14 mouse cellular contexts compared by ENCODE assay signal in the genomic region with DNA sequence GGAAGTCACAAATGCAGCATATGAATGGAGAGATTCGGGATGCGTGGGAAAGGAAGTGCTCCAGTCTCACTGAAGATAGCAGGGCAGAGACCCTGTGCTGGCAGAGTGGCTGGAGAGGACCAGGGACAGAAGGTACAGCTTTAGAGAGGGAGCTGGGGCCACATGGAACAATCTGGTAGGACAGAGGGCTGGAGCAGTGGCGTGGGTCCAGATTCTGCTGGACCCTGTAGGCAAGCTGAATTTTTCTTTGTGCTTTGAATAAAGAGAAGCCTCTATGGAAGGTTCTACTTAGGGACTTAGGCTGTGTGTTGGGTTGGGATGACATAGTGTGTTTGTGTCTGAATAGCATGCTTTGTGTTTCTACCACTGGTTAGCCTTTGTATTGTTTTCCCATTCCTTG. TPM values are rescaled to one million over a fixed set of nuclear protein-coding genes. Genes with fewer than 3 reads are reported as not detected.
DNase-seq lines count a peak whose midpoint lies in the region; ATAC-seq and TF ChIP-seq lines count a peak whose summit lies in the region.
"Had no signal": no experiment of that assay in that cellular context is flagged by ENCODE, and none has a peak within 500 bp of the region (broad histone marks: within the 10 kb centered on the region; RNA-seq: fewer than 3 reads in every experiment).

No protein-coding gene starts in this region.

- H3K27me3 ChIP-seq in limb, embryonic 13.5 days = no peaks in the 10 kb centered on the region
- H3K27me3 ChIP-seq in limb, embryonic 10.5 days (ENCODE audit: low read depth, poor library complexity, severe bottlenecking) = no peaks in the 10 kb centered on the region
- H3K27me3 ChIP-seq in G1E (ENCODE audit: insufficient read depth, low read length) = no peaks in the 10 kb centered on the region
- H3K27me3 ChIP-seq in hindbrain, embryonic 11.5 days (ENCODE audit: control insufficient read depth, insufficient read depth, low read length) = no peaks in the 10 kb centered on the region
- H3K27me3 ChIP-seq: liver, embryonic 12.5 days had no signal

- peaks cover 16% of the 10 kb centered on the region for H3K4me1 ChIP-seq in limb, embryonic 13.5 days
- peaks cover 23% of the 10 kb centered on the region for H3K4me1 ChIP-seq in limb, embryonic 10.5 days
- H3K4me1 ChIP-seq in G1E (ENCODE audit: insufficient read depth, low read depth, low read length) = peaks cover 45% of the 10 kb centered on the region
- H3K4me1 ChIP-seq in hindbrain, embryonic 11.5 days (replicated peaks; ENCODE audit: control insufficient read depth, insufficient read depth, low read length) = no peaks in the 10 kb centered on the region

- intact Hi-C loops in heart, postnatal 14 days (cut with DNase I) = no loop called here

- peak; percentile 74 for DNase-seq in heart, adult 11 months
- DNase-seq in heart, postnatal 14 days = no peak
- DNase-seq in limb, embryonic 10.5 days (ENCODE audit: low spot score) = no peak
- no peak for DNase-seq in G1E (ENCODE audit: low spot score)
- DNase-seq in hindbrain, embryonic 11.5 days (ENCODE audit: low spot score) = no peak
- DNase-seq in embryo, embryonic 9.5 days (ENCODE audit: extremely low spot score) = no peak
- DNase-seq: kidney, adult 11 months; kidney, postnatal 4 days; lung, postnatal 14 days; retina, postnatal 1 day; thymus, adult 2 months had no signal

- H3K36me3 ChIP-seq in limb, embryonic 13.5 days = no peaks in the 10 kb centered on the region
- H3K36me3 ChIP-seq in limb, embryonic 10.5 days = no peaks in the 10 kb centered on the region
- H3K36me3 ChIP-seq in G1E (replicated peaks) = peaks cover 7% of the 10 kb centered on the region
- no peaks in the 10 kb centered on the region for H3K36me3 ChIP-seq in hindbrain, embryonic 11.5 days (ENCODE audit: control insufficient read depth, insufficient read depth, low read length)
- H3K36me3 ChIP-seq: liver, embryonic 12.5 days had no signal

- H3K9me3 ChIP-seq in limb, embryonic 13.5 days = no peaks in the 10 kb centered on the region
- no peaks in the 10 kb centered on the region for H3K9me3 ChIP-seq in limb, embryonic 10.5 days (replicated peaks)
- no peaks in the 10 kb centered on the region for H3K9me3 ChIP-seq in G1E (replicated peaks)
- no peaks in the 10 kb centered on the region for H3K9me3 ChIP-seq in hindbrain, embryonic 11.5 days (ENCODE audit: control insufficient read depth, low read length)
- H3K9me3 ChIP-seq: liver, embryonic 12.5 days had no signal

- no peak for ATAC-seq in limb, embryonic 13.5 days (ENCODE audit: low FRiP score, low read depth)
- ATAC-seq in G1E (ENCODE audit: extremely low read depth, insufficient number of reproducible peaks, low FRiP score, poor library complexity, severe bottlenecking) = no peak
- ATAC-seq in hindbrain, embryonic 11.5 days (ENCODE audit: low FRiP score) = no peak
- ATAC-seq: liver, embryonic 12.5 days had no signal

- 93% methylated on average over 3 of the region's 3 CpGs for WGBS in limb, embryonic 13.5 days
- 91% methylated on average over 3 of the region's 3 CpGs for WGBS in limb, embryonic 10.5 days
- WGBS in hindbrain, embryonic 11.5 days = 84% methylated on average over 3 of the region's 3 CpGs

- no peak overlapping the region for H3K9ac ChIP-seq in limb, embryonic 13.5 days
- peak overlapping the region; percentile 19; the same call in 1 of the 2 replicates for H3K9ac ChIP-seq in hindbrain, embryonic 11.5 days (ENCODE audit: low read depth, low read length)
- H3K9ac ChIP-seq: liver, embryonic 12.5 days had no signal

- peak overlapping the region; percentile 27; the same call in 1 of the 2 replicates for H3K4me2 ChIP-seq in limb, embryonic 13.5 days (replicated peaks)
- H3K4me2 ChIP-seq in hindbrain, embryonic 11.5 days (replicated peaks; ENCODE audit: low read depth, low read length) = no peak overlapping the region

- TF ChIP-seq CTCF in G1E (IDR thresholded peaks at IDR 0.05; ENCODE audit: low read depth, low read length) = no peak

- H3K4me3 ChIP-seq in limb, embryonic 13.5 days = no peak overlapping the region
- H3K4me3 ChIP-seq in limb, embryonic 10.5 days = no peak overlapping the region
- H3K4me3 ChIP-seq in G1E (ENCODE audit: low read depth, low read length) = peak overlapping the region; percentile 36
- no peak overlapping the region for H3K4me3 ChIP-seq in hindbrain, embryonic 11.5 days (ENCODE audit: low read depth, low read length)
- H3K4me3 ChIP-seq: liver, embryonic 12.5 days had no signal

- H3K27ac ChIP-seq in limb, embryonic 13.5 days = no peak overlapping the region
- no peak overlapping the region for H3K27ac ChIP-seq in limb, embryonic 10.5 days
- no peak overlapping the region for H3K27ac ChIP-seq in hindbrain, embryonic 11.5 days (ENCODE audit: low read depth, low read length)
- H3K27ac ChIP-seq: liver, embryonic 12.5 days had no signal

RNA-seq across cellular contexts. Expression of a gene that starts 1.9 kb away (rescaled TPM):
- 10 to 100 TPM; 11.8 to 12.2 TPM for total RNA-seq in heart, postnatal 14 days (2021)
- 28.6 and 29.3 TPM in 2 replicates for polyA plus RNA-seq in limb, embryonic 13.5 days (2015; fragmentation: Nextera tagmentation; extraction: Ambion mirVana)
- polyA plus RNA-seq in limb, embryonic 10.5 days (2016; fragmentation: Nextera tagmentation; extraction: Ambion mirVana) = 27.1 and 34.7 TPM in 2 replicates
- 31.5 and 32.5 TPM in 2 replicates for total RNA-seq in G1E (2014; fragmentation: Nextera tagmentation)
- total RNA-seq in G1E (2017) = 41.8 and 44.3 TPM in 2 replicates
- polyA plus RNA-seq in G1E (2012) = 9.2 and 11.6 TPM in 2 replicates
- 35.9 TPM in 2 replicates for polyA plus RNA-seq in hindbrain, embryonic 11.5 days (2014; fragmentation: Nextera tagmentation; extraction: Ambion mirVana)

RNA-seq across cellular contexts. Expression of a gene that starts 35.1 kb away (rescaled TPM):
- total RNA-seq in heart, postnatal 14 days (2021) = under 1 TPM; 0.62 to 0.63 TPM
- polyA plus RNA-seq in limb, embryonic 13.5 days (2015; fragmentation: Nextera tagmentation; extraction: Ambion mirVana) = 5.3 and 5.9 TPM in 2 replicates
- 0.34 and 0.59 TPM in 2 replicates for polyA plus RNA-seq in limb, embryonic 10.5 days (2016; fragmentation: Nextera tagmentation; extraction: Ambion mirVana)
- not detected in 2 replicates for total RNA-seq in G1E (2014; fragmentation: Nextera tagmentation)
- not detected in 2 replicates for total RNA-seq in G1E (2017)
- not detected in 2 replicates for polyA plus RNA-seq in G1E (2012)
- polyA plus RNA-seq in hindbrain, embryonic 11.5 days (2014; fragmentation: Nextera tagmentation; extraction: Ambion mirVana) = 10.3 and 13.9 TPM in 2 replicates
- polyA plus RNA-seq: liver, embryonic 12.5 days; spleen, adult 2 months had no signal
